Mouse (Mus musculus) cerebellum, postnatal 14 days (tissue): Measurements from ENCODE around the gene Rnf144a.

ENCODE experiments used
- DNase-seq, 2 experiments: peaks; one replicate each; pipeline ENCODE4 v3.0.0; 2021; ENCODE audit warnings: mixed read lengths in 2 of 2

Gene Rnf144a

DNA sequence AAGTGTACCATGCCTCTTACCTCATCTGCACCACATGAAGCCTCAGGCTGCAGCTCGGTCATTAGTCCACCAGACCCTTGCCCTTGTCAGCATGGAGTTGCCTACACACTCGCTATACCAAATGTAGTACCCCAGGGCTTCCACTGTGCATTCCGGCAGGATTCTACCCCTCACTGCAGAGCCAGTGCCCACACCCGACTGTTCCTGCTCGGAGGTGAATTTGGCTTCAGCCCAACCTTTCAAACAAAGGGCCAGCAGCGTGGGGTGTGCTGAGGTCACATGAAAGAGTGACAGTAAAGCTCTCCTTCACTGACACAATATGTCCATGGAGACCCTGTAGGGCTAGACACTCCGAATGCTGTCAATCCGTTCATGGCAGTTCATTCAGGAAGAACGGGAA is 6.3 kb downstream of the Rnf144a start:
- DNase-seq, result no peak

DNA sequence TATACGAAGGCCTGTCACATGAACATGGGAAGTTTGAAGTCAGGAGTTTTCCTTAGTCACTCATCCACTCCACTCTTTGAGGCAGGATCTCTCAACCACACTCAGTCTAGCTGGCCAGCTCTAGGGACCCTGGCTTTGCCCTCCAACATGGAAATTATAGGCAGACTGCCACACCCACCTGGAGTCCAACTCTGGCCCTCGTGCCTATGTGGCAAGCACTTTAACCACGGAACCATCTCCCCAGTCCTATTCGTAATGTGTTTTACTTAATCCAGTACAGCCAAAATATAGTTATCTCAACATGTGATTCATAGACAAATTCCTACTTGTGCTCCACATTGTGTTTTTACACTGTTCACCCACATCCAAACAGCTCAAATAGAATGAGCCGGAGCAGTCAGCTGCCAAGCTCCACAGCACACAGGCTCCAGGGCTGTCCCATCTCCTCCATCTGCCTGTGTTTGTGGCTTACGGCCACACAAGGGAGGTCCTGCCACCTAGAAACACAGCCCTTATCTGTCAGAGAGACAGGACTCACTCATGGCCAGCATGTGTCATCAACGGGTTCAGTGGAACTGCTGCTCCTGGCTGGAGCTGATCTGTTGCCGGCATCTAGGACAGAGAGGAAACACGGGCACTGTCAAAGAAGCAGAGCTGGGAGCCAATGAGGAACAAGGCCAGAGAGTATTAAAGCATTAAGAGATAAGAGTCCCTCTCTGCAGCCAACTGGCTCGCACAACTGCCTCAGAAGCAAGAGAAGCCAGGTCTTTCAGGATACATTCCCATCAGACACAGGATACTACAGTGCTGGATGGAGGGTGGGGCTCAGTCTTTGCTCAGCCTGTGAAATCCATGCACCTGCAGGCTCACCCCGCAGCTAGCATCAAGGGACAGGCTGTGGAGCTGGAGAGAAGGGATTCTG is 10.0 kb downstream of the Rnf144a start:
- DNase-seq, result peak; percentile 44 to 67

DNA sequence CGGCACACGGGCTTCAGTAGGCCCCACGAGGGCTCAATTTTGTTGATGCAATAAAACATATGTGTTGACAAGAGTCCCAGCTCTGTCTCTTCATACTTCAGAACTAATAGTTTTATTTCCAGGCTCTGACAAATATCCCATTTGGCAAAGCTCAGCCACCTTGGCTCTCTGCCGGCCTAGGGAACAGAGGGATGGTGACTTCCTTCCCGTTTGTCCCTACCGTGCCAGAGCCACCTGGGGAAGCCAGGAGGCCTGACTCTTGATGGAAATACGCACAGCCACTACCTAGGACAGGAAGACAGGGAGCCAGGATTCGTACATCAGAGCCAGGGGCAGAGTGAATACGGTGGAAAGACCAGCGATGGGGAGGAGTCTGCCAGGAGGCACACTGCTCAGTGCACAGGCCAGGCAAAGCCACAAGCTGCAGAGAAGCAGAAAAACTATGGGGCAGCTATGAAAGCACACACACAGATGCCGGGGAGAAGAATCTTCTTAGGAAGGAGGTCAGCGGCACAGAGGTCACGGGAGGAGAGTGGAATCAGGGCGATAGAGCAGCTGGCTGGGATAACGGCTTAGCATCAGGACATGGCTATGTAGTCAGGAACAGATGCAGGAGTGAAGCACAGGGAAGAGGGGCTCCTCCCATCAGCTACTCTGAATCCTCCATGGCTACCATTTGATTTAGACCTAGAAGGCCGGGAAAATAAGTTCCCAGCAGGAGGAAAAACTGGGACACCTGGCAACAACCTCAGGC is 11.5 kb downstream of the Rnf144a start:
- DNase-seq, result peak; percentile 83 to 89

DNA sequence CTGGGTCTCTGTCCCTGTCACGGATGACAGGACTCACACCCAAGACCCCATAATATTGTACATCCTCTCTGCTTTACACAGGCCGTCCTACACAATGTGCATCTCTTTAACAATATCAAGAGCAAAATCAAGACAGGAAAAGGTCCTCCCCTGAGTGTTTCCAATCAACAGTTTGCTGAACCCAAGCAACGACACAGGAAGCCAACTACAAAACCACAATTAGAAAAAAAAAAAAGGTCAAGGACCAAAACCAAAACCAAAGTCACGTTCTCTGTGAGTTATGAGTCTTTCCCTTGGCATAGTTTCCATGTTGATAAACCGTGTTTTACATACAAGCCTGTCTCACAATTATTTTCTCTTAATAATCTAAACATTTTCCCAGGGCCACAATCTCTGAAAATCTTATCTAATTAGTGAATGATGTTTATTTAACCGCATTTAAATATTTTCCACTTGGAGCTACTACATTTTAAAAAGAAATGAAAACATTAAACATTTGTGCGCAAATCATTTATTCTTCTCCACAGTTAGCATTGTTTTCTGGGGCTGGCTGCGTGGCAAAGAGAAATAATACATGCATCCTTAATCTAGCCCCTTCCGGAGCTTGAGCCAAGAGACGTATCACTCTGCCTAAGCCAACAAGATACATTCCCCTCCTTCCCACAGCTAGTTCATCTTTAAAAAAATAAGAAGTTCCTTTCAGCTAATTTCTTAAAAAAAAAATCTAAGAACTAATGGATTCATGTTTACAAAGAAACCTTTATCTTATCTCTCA is 13.2 kb downstream of the Rnf144a start:
- DNase-seq, result no peak

DNA sequence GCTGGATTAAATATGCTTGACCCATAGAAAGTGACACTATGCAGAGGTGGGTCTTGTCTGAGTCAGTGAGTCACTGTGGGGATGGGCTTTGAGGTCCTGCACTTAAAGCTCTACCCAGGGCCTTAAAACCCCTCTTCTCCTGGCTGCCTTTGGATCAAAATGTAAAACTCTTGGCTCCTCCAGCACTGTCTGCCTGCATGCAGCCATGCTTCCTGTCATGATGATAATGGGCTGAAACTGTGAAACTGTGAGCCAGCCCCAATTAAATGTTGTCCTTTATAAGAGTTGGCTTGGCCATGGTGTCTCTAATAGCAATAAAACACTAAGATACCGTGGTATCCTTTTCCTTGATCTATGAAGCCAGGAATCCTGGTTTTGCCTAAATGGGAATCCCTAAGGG is 13.8 kb downstream of the Rnf144a start:
- no peak for DNase-seq

DNA sequence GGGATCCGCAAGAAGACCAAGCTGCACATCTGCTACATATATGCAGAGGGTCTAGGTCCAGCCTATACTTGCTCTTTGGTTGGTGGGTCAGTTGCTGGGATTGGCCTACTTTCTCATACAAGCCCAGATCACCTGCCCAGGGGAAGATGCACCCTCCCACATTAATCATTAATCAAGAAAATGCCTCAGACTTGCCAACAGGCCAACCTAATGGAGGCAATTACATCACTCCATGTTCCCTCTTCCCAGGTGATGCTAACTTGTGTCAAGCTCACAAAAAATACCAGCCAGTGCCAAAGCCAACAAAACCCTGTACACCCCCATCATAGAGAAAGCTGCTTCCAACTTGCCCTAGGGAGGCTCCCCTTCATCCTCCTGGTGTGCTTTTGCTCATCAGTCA is 14.3 kb downstream of the Rnf144a start:
- no peak for DNase-seq

DNA sequence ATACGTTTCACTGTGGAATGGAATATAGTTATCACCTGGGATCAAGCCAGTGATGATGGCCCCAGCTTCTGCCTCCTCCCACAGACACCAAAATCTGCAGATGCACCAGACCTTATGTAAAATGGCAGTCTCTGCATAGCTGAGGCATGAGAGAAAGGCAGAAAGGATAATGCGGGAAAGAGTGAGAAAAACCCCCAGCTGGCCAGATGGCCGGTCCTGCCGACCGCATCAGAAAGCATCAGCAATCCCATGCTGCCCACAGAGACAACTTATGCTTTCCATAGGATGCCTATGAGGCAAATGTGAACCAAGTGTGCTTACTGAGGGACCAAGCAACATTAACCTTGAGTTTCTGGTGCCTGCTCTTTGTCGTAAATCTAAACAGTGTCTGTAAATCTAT is 15.7 kb downstream of the Rnf144a start:
- DNase-seq, result no peak

DNA sequence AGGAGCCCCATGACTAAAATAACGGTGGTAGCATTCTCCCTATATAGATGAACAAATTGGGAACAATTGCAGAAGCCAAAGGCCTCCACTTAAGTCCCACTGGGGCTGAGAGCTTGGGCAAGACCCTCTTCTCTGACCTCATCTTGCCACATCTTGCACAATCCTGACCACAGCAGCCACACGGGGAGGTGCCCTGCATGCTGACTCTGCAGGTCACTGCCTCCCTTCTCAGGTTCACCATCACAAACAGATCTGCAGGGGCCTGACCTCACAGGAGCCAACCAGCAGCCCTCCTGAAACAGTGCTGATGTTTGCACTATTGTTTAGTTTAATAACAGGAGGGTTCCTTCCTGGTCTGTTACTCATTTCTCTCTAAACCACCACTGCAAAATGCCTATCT is 16.5 kb downstream of the Rnf144a start:
- DNase-seq, result no peak

DNA sequence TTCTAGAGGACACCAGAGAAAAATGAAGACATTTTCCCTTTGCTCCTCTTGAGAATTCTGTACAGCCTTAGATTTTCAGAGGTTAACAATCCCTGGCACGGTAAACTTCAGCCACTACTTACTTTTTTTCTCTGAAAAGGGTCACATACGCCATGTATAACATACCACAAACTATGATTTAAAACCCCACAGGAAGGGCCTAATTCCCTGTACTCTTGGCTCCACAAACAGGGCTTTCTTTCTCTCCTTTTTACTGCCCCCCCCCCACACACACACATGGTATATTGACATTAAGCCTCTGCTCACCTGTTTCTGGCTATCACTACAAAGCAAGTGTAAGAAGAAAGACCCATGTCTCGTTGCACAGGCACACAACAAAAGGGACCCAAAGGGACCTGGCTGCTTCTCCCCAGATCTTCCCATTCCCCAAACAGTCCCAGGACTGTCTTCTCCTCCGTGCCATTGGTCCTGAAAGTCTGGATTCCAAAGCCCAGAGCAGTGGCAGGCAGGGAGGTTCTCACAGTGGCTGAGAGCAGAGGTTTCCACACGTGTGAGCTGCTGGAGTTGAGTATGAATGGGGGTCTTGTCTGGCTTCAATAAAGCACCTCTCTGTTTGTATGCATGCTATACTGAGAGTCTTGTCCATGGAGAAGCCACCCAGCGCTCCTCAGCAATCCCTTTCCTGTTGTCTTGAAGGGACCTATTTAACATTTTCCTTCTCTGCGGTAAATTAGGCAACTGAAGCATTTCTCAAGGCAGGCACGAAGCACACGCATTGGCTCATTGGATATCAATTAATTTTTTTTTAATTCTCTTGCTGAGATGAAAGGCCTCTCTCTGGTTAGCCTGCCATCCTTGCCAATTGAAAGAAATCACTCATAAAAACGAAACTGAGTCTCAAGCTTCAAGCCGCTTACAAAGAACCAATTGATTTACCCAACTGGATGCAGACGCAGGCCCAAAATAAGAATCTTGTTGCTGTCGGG is 20.3 kb downstream of the Rnf144a start:
- DNase-seq, result no peak

DNA sequence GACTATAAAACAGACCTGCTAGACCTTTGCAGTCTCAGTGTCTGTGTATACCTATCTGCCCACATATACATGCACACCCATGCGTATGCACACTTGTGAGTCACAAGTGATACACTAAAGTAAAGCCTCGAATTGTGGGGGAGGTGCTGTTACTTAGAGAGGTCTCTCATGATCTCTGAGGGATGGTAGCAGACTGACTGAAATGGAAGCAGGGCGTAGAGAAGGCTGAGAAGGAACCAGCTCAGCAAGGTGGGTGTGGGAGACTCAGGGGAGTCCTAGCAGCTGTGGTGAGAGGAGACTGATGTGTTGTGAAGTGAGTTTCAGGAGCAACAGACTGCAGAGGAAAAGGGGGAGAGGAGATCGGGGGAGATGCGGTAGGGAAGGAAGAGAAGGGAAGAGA is 21.8 kb downstream of the Rnf144a start:
- DNase-seq, result no peak

DNA sequence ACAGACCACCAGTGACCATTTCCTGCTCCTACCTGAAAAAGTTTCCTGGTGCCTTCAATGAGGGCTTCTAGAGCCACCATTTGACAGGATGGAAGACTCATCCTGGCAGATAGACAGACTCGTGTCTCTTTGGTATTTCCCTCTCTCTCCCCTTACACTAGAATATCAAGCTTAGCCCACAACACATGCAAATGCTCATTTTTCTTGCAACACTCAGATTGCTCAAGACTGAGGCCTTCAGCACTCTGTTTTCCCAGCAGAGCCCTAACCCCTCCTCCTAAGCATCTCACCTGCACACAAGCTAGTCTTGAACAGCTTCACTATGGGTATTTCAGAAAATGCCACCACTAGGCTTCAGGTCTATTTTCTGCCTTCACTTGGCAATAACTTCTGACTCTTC is 23.9 kb downstream of the Rnf144a start:
- no peak for DNase-seq

DNA sequence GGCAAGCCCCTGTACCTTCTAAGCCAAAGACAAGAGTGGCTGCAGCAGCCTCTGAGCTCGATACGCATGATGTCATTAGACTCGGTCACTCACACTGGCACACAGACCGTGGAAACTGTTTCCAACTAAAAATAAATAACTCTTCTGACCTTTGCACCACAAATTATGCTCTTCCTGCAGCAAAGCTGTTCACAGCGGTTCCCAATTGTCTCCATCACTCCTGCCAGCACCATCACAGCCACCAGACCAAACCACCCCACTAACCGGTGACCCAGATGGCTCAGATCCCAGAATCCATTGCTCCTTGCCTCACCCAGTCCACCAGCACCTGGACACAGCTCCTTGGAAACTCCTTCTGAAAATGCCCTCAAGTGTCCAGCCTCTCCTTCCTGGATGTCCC is 27.5 kb downstream of the Rnf144a start:
- no peak for DNase-seq

DNA sequence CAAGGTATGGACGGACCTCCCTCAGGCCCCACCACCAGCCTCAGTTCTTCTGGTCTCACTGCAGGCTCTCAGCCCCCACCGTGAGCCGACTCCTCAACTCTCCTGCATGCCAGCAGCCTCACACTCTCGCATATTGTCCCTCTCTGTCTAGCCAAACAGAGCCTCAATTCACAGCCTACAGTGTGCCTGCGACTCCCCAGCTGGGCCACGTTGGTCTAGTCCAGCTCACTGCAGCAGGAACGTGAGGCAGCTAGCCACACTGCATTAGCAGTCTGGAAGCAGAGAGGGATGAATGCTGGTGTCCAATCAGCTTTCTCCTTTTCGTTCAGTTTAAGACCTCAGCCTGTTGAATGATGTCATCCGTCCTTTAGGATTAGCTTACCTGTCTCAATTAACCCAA is 28.1 kb downstream of the Rnf144a start:
- no peak for DNase-seq

DNA sequence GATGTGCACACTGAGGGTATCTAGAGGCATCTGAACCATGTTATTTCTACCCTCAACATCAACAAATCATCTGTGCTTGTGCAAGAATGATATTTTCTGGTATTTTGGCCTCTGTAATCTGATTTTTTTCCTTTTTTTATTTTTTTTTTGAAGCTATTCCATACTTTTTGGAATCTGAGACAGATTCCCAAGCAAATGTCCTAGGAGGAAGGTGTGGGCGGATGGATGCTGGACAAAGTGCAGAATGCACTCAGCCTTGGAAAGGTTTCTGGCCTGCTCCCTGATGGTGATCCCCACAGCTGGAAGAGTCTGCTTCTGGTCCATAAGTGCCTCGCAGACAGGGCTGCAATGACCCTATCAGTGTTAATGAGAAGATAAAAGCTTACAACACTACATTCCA is 28.9 kb downstream of the Rnf144a start:
- DNase-seq, result no peak

DNA sequence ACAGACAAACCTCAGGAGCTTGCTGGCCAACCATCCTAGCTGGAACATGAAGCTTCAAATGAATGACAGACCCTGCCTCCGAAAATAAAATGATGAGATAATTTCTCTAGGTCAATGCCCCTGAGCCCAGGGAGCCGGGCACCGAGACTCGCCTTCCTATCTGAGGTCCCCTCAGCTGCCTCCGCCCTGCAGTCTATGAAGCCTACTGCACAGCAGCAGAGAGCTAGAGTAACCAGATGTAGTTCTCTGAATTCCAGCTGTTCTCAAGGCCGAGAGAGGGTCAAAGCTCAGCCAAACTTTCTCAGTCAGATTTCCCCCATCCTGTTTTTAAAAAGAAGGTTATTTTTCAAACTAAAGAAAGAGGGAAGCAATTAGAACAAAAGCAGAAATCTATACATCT is 29.3 kb downstream of the Rnf144a start:
- DNase-seq, result no peak

DNA sequence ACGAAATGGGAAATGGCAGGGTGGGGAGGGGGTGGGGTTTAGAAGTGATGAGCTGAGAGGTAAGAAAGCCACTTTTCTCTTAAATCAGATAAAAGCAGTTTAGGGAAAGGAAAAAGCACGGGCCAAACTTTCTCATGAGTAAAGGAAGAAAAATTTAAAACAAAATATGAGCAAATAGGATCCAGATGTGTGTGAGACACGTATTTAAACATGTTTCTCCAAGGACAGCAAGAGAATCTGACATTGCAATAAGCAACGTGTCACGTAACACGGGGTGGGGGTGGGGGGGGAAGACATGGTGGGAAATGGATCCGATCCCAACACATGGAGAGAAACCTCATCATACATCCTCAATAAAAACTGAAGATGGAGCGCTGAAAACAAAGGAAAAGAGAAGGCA is 33.3 kb downstream of the Rnf144a start:
- no peak for DNase-seq

DNA sequence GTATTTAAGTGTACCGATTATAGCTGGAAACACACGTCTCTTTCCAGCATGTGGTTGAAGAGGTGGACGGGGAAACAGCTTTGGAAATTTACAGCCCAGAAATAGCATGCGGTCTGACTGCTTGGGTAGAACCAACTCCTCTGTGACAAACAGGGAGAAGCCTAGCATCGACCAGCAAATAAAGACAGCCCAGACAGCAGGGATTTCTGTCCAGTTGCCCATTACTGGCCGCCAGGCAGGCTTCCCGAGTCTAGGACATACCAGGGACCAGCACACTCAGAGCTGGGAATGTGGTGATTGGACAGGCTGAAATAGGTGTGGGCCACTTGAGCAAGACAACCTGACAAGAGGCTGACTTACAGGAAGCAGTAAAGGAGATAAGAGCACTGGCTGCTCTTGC is 35.3 kb downstream of the Rnf144a start:
- no peak for DNase-seq

DNA sequence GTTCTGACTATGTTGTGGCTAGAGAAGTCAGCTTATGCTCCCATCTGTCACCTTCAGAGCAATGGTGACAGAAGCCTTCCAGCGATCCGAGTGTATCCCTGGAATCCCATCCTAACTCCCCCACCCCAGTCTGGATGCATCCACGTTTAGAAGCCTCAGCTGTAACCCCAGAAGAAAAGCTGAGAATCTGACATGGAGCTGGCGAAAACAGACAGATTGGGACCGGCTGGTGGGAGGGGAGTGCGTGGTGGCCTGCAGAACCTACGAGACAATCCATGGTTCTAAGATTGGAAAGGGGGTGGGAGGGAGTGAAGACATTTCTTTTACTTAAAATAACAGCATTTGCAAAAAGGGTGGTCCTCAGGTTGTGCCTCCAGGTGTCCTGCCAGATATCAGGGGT is 37.4 kb downstream of the Rnf144a start:
- no peak for DNase-seq

DNA sequence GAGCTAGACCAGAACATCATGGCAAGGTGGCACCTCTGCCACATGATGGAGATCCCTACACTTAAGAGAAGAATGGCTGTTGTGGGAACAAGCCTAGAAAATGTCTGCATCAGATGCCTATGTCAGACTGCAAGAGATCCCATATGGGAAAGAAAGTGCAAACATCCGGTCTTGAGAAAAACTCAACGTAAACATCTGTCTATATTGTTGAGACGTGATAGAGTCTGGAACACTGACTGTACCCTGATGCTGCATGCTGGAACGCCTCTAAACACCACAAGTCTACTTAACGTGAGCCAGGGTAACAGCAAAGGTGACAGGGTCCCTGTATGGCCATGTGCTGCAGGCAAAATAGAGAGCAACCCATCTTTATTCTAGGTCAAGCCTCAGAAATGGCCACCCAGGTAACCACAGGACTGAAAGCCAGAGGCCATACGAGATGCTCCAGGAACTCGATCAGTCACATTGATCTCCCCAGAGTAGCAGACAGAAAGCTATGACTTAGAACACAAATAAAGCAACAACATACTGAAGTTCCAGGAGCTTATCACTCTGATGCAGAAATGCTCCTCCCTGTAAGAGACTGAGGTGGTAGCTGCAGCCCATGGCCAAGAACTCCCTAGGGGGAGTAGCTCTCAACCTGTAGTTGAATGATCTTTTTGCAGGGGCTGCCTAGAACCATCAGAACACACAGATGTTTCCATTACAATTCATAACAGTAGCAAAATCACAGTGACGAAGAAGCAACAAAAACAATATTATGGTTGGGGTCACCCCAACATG is 38.3 kb downstream of the Rnf144a start:
- DNase-seq, result no peak

DNA sequence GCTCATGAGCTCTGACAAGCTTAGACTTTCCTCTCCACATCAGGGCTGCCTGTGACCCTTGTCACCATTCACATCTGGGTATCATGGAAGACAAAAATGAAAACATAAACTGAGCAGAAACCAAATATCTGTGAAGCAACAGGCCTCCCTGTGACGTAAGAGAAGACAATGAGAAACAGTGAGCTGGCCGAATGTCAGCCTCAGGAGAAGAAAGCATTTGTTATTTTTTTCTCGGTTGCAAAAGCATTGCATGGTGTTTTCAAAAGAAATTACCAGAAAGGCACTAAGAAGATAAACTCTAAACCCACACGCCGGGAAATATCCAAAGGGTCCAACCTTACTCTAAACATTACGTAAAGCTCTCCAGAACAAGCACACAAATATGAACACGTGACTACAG is 41.3 kb downstream of the Rnf144a start:
- DNase-seq, result no peak

DNA sequence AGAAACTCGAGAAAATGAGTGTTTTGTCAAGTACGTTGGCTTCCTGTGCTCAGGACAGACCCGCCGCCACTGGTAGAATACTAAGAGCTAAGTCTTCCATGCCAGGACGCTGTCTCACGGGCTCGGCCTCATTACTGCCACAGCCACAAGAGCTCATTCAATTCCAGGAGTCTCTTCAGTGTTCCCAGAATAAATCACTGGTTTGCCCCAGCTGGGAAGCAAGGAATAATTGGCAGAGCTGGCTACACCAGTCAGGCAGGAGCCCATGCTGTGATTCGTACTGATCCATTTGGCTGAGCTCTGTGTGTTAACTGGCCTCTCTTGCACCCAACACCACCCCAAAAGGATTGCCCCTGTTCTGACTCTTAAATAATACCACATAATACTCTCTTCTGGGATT is 45.0 kb downstream of the Rnf144a start:
- DNase-seq, result peak in 1 of 2 experiments; percentile 34
